Mouse (Mus musculus): ENCODE measurements around the gene Klc1.
"Not testable (repeated sequence)": the region's sequence is repeated elsewhere in the genome, so short reads cannot be mapped to it uniquely, and the experiment has no call there.

Klc1 gene

GRCm38 (mm10) chr12:111758381-111759175 lies at the start of gene Klc1:
TSS of gene Klc1 (plus strand) at chr12:111758849.
- peak; percentile 82 to 83 for DNase-seq

GRCm38 (mm10) chr12:111710091-111710490 lies 48.6 kb upstream of the Klc1 start:
- no peak for DNase-seq

- no peak for DNase-seq
These were observed 46.2 kb upstream of the Klc1 start for GRCm38 (mm10) chr12:111712476-111712875.

DNA sequence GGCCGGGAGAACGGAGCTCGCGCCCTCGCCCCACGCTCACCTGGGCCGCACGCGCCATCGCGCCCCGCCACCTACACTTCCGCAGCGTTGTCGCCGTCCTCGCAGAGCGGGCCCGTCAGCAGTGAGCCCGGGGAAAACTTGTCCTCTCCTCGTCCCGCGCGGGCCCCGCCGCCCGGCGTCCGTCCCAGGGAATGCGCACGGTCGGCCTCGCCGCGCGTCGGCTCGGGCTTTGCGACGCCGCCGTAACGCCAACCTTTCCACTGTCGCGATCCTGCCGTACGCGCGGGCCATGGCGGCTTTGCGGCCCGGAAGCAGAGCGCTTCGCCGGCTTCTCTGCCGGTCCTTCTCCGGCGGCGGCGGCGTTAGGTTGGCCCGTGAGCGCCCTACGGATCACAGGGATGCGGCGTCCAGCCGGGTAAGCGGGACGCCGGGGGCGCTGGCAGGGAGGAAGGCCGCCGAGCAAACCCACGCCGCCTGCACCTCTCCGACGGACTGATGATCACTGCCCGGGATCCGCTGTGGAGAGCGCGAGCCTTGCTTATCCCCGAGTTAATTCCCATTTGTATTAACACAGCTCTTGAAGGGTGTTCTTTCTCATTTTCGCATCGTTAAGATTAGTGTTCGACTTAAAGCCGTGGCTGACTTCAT lies 45.5 kb upstream of the Klc1 start, which contains the start of the genes Bag5 and Apopt1:
Gene Bag5 (minus strand): TSS at position 254 of the 648 bp plus-strand sequence.
Gene Apopt1 (plus strand): TSS at position 258 of the 648 bp plus-strand sequence.
- DNase-seq: peak; percentile 93 to 95

- not testable (repeated sequence) for DNase-seq
These were observed 44.8 kb upstream of the Klc1 start for GRCm38 (mm10) chr12:111713880-111714279.

GRCm38 (mm10) chr12:111716505-111716904 lies 42.1 kb upstream of the Klc1 start:
- no peak for DNase-seq

DNA sequence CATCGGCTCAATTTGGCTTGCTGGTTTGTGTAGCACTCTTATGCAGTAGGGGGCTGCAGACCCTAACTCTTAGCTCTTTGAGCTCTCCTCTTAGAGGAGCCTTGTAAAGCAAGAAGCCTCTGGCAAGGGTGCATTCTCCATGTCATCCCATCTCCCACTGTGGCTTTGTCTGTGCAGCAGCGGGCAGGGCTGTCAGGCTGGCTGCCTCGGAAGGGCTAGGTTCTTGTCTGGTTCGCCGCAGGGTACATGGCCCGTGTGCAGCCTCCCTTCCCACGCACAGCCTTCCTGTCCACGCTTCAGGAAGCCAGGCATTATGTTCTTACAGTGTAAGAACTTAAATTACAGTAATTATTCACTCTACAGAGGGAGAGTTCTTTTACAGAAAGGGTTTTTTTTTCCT lies 40.0 kb upstream of the Klc1 start:
- DNase-seq: no peak

DNA sequence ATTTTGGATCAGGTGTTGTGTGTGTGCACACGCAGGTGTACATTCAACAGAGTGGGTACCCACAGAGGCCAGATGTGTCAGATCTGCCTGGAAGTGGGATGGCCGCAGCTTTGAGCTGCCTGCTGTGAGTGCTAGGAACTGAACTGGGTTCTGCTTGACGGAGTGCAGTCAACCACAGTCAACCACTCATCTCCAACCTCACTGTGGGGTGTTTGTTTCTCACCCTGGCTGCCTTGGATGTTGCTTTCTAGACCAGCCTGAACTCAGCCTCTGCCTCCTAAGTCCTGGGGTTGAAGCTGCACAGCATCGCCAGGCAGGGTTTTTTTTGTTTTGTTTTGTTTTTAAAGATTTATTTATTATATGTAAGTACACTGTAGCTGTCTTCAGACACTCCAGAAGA lies 38.4 kb upstream of the Klc1 start:
- DNase-seq: no peak

DNA sequence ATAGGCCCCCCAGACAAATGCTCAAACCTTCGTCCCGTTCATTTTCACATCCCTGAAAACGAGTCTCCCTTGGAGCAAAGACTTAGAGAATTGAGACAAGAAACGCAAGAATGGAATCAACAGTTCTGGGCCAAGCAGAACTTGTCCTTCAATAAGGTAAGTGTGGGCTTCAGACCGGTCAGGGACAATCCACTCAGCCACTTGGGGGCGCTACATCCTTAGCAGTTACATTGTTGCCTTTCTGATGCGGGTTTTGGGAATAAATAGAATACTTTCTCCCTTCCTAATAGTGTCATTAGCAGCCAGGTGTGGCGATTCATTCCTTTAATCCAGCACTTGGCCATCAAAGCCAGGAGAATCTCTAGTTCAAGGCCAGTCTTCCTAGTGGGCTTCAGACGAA lies 36.0 kb upstream of the Klc1 start:
- peak in 1 of 2 experiments; percentile 38 for DNase-seq

GRCm38 (mm10) chr12:111724638-111725337 lies 33.9 kb upstream of the Klc1 start:
- DNase-seq: no peak

GRCm38 (mm10) chr12:111725338-111726121 lies 33.1 kb upstream of the Klc1 start:
- no peak for DNase-seq

GRCm38 (mm10) chr12:111726122-111726463 lies 32.6 kb upstream of the Klc1 start:
- no peak for DNase-seq

- no peak for DNase-seq
These were observed 30.7 kb upstream of the Klc1 start for GRCm38 (mm10) chr12:111727956-111728355.

- peak; percentile 85 to 87 for DNase-seq
These were observed 26.5 kb upstream of the Klc1 start for GRCm38 (mm10) chr12:111731822-111732807.

- no peak for DNase-seq
These were observed 25.7 kb upstream of the Klc1 start for GRCm38 (mm10) chr12:111732921-111733320.

GRCm38 (mm10) chr12:111734912-111735311 lies 23.7 kb upstream of the Klc1 start:
- DNase-seq: no peak

GRCm38 (mm10) chr12:111736676-111737075 lies 22.0 kb upstream of the Klc1 start:
- DNase-seq: not testable (repeated sequence)

DNA sequence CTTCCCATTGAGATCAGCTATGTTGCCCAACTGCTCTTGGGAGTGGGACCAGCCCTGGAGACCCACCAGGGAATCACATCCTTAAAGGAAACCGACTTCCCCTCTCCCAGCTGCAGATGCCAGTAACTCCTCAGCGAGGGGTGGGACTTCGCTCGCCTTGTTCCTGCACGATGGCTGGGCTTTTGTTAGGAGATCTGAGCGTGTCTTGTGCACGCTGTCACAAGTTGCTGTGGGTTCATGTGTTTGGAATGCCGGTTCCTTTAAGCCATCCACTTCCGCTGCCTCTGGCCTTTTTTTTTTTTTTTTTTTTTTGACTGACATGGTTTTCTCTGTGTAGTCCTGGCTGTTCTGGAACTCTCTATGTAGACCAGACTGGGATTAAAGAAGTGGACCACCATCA lies 21.3 kb upstream of the Klc1 start:
- no peak for DNase-seq

DNA sequence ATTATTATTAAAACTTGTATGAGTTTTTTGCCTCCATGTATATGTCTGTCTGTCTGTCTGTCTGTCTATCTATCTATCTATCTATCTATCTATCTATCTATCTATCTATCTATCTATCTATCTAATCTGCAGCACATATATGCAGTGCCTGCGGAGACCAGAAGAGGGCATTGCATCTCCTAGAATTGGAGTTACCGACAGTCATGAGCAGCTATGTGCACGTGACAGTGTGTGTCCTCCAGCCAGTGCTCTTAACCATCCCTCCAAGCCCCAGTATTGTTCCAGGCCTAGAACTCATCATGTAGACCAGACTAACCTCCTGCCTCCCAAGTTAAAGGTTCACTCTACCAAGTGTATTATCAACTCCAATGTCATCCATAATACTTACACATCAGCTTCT lies 19.9 kb upstream of the Klc1 start:
- peak in 1 of 2 experiments; percentile 35 for DNase-seq

- DNase-seq: no peak
These were observed 17.3 kb upstream of the Klc1 start for GRCm38 (mm10) chr12:111741338-111741737.

GRCm38 (mm10) chr12:111743419-111743818 lies 15.2 kb upstream of the Klc1 start:
- DNase-seq: no peak
